Mouse (Mus musculus): ENCODE data around the gene Prdm1.

Prdm1 gene

GRCm38 (mm10) chr10:44456757-44457595 lies 71.3 kb downstream of the Prdm1 start:
- DNase-seq: peak; percentile 37 to 65

- peak; percentile 39 to 56 for DNase-seq
Measured at GRCm38 (mm10) chr10:44454753-44455152, 73.5 kb downstream of the Prdm1 start.

GRCm38 (mm10) chr10:44454111-44454510 lies 74.2 kb downstream of the Prdm1 start:
- no peak for DNase-seq

GRCm38 (mm10) chr10:44450835-44451234 lies 77.5 kb downstream of the Prdm1 start:
- DNase-seq: no peak

- no peak for DNase-seq
Measured at GRCm38 (mm10) chr10:44450108-44450507, 78.2 kb downstream of the Prdm1 start.

GRCm38 (mm10) chr10:44449666-44450065 lies 78.6 kb downstream of the Prdm1 start:
- no peak for DNase-seq

GRCm38 (mm10) chr10:44448165-44448564 lies 80.1 kb downstream of the Prdm1 start:
- DNase-seq: peak; percentile 38 to 47

GRCm38 (mm10) chr10:44447406-44448139 lies 80.7 kb downstream of the Prdm1 start:
- DNase-seq: peak; percentile 43 to 48

- DNase-seq: no peak
Measured at GRCm38 (mm10) chr10:44447001-44447400, 81.3 kb downstream of the Prdm1 start.

- no peak for DNase-seq
Measured at GRCm38 (mm10) chr10:44444415-44444814, 83.9 kb downstream of the Prdm1 start.

- DNase-seq: no peak
Measured at GRCm38 (mm10) chr10:44443696-44444095, 84.6 kb downstream of the Prdm1 start.

GRCm38 (mm10) chr10:44439732-44440131 lies 88.6 kb downstream of the Prdm1 start:
- DNase-seq: no peak

GRCm38 (mm10) chr10:44437614-44438013 lies 90.7 kb downstream of the Prdm1 start:
- no peak for DNase-seq

- DNase-seq: no peak
Measured at GRCm38 (mm10) chr10:44435956-44436355, 92.3 kb downstream of the Prdm1 start.

- DNase-seq: peak; percentile 81 to 82
Measured at GRCm38 (mm10) chr10:44434702-44435181, 93.6 kb downstream of the Prdm1 start.

GRCm38 (mm10) chr10:44432235-44432634 lies 96.1 kb downstream of the Prdm1 start:
- no peak for DNase-seq

GRCm38 (mm10) chr10:44431689-44432088 lies 96.6 kb downstream of the Prdm1 start:
- DNase-seq: peak; percentile 20 to 35

- no peak for DNase-seq
Measured at GRCm38 (mm10) chr10:44429177-44429888, 99.0 kb downstream of the Prdm1 start.

GRCm38 (mm10) chr10:44427891-44428361 lies 100.4 kb downstream of the Prdm1 start:
- peak; percentile 78 to 89 for DNase-seq

- peak in 1 of 2 experiments; percentile 37 for DNase-seq
Measured at GRCm38 (mm10) chr10:44427426-44427825, 100.9 kb downstream of the Prdm1 start.

- DNase-seq: peak; percentile 57 to 65
Measured at GRCm38 (mm10) chr10:44425013-44425412, 103.3 kb downstream of the Prdm1 start.

- no peak for DNase-seq
Measured at GRCm38 (mm10) chr10:44421896-44422295, 106.4 kb downstream of the Prdm1 start.

- no peak for DNase-seq
Measured at GRCm38 (mm10) chr10:44420211-44420610, 108.1 kb downstream of the Prdm1 start.

Data from kidney, postnatal 36 days (tissue).